Mouse (Mus musculus): ENCODE measurements around the gene Epha8. TPM values are rescaled to one million over a fixed set of nuclear protein-coding genes. Genes with fewer than 3 reads are reported as not detected.

Epha8 gene
- polyA plus RNA-seq, 1 experiment = 0.38 TPM

DNA sequence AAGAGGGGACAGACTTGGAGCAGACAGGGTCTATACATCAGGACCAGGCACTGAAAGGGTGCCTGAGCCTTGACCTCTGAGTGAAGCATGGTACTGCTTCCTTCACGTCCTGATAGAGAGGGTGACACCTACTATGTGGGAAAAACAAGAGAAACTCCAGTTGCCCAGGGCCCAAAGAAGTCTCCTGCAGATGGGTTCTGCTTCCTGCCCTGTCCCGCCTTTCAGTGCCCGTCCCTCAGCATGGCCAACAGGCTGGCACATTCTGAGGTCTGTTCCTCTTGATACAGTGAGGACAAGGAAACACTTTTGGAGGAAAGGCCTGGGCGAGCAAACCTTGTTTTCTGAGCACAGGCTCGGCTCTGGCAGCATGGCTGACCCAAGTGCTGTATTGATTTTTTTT is 68.9 kb downstream of the Epha8 start:
- TF ChIP-seq CTCF (IDR thresholded peaks at IDR 0.05; ENCODE audit: borderline replicate concordance, control insufficient read depth, extremely low read depth, insufficient read depth, low read length, poor library complexity) = no peak
- no peak for TF ChIP-seq POLR2A (IDR thresholded peaks at IDR 0.05; ENCODE audit: control insufficient read depth, extremely low read depth, insufficient read depth, low read length, poor library complexity)
- Histone ChIP-seq H3K4me3 (ENCODE audit: control insufficient read depth, insufficient read depth, low read length) (no peak overlapping the region), H3K36me3 (ENCODE audit: control insufficient read depth, insufficient read depth, low read length) (no peaks in the 10 kb centered on the region), H3K27ac (ENCODE audit: control insufficient read depth, insufficient read depth, low read length) (no peak overlapping the region), H3K4me1 (replicated peaks; ENCODE audit: control insufficient read depth, insufficient read depth, low read length) (no peaks in the 10 kb centered on the region), H3K27me3 (ENCODE audit: control insufficient read depth, insufficient read depth, low read length) (no peaks in the 10 kb centered on the region)
- 79% methylated on average over 5 of the region's 5 CpGs for WGBS
- no peak for DNase-seq

DNA sequence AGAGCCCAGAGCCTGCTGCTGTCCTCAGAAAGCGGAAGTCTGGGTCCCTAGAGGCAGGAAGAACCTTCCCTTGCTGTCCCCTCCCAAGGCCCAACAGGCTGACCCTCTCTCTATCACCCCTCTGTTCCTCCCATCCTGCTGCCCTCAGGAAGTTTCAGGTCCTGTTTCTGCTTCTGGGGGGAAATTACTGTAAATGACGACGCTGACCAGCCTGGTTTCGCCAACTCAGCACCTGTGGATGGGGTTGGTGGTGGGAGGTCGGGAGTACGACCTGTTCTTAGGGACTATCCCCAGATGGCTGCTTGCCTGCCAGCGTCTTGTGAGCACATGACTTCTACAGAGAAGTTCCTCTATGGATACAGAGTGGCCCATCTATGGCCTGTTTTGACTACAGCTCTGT is 70.5 kb downstream of the Epha8 start, which contains the start of gene C1qb:
TSS of gene C1qb (minus strand) at position 87 of the 400 bp plus-strand sequence.
- H3K27me3 ChIP-seq (ENCODE audit: control insufficient read depth, insufficient read depth, low read length) = no peaks in the 10 kb centered on the region
- WGBS = 52% methylated on average over 7 of the region's 7 CpGs
- H3K4me3 ChIP-seq (ENCODE audit: control insufficient read depth, insufficient read depth, low read length) = no peak within 1 kb of the TSS
- no peak for DNase-seq
- TF ChIP-seq CTCF (IDR thresholded peaks at IDR 0.05; ENCODE audit: borderline replicate concordance, control insufficient read depth, extremely low read depth, insufficient read depth, low read length, poor library complexity) (no peak), POLR2A (IDR thresholded peaks at IDR 0.05; ENCODE audit: control insufficient read depth, extremely low read depth, insufficient read depth, low read length, poor library complexity) (no peak)
- H3K36me3 ChIP-seq (ENCODE audit: control insufficient read depth, insufficient read depth, low read length) = no peaks in the 10 kb centered on the region
- H3K4me1 ChIP-seq (replicated peaks; ENCODE audit: control insufficient read depth, insufficient read depth, low read length) = no peaks in the 10 kb centered on the region
- H3K27ac ChIP-seq (ENCODE audit: control insufficient read depth, insufficient read depth, low read length) = no peak within 1 kb of the TSS

Other genes with a start within 250 kb of the Epha8 start
- 15.4 and 24.1 TPM in 2 replicates for gene Ephb2, start 120.8 kb downstream of the Epha8 start, polyA plus RNA-seq (2012; rRNA removed)
- gene C1qb, start 70.6 kb downstream of the Epha8 start, polyA plus RNA-seq (2012; rRNA removed) = 266 and 395 TPM in 2 replicates
- gene C1qc, start 63.8 kb downstream of the Epha8 start, polyA plus RNA-seq (2012; rRNA removed) = 334 and 468 TPM in 2 replicates
- 187 and 258 TPM in 2 replicates for gene C1qa, start 58.0 kb downstream of the Epha8 start, polyA plus RNA-seq (2012; rRNA removed)
- gene Zbtb40, start 92.0 kb upstream of the Epha8 start, polyA plus RNA-seq (2012; rRNA removed) = 24.9 and 30.8 TPM in 2 replicates

Data from thymus, adult 2 months (tissue).